Mouse (Mus musculus) right cerebral cortex, postnatal 4 days (tissue): ENCODE measurements around the gene Gm3558.
"Not testable (repeated sequence)": the region's sequence is repeated elsewhere in the genome, so short reads cannot be mapped to it uniquely, and the experiment has no call there.

ENCODE experiments used
- DNase-seq: peaks from one replicate; pipeline ENCODE4 v3.0.0-alpha.2; 2022

The Gm3558 gene

DNA sequence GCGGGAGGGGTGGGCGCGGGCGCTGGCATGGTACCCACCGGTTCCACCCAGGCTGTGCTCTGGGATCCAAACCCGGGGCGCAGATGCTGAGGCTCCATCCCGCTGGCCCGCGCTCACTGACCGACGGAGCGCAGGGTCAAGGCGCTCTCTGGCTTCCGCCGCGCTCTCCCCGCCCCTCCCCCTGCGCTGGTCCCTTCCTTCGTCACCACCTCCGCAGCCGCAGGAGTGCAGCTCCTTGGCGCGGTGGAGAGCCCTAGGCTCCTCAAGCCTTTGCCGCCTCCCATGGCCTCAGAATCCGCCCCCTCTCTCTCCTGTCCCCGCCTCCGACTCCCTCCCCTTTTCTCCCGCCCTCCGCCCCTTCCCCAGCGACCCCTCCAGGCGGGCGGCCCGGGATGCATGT lies at the start of gene Gm3558:
Gene Gm3558, minus strand, starts transcription at position 185 of the 400 bp plus-strand sequence.
- peak; percentile 1 for DNase-seq

DNA sequence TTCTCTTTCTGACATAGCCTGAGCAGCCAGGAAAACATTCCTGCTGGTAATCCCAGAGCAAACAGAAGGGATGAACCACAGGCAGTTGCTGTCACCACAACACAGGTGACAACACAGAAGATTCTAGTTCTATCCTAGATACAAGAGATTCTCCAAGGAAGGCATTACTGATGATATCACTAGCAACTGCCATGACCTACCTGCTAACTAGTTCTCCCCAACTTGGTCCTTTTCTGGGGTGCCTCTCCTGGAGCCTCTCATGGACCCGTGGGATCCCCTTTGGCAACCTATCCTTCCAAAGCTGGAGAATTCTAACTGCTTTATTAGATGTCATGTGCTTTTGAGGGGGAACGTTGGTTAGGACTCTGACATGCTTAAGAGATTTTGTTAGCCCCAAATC lies 27.1 kb upstream of the Gm3558 start, which contains the start of gene Gm10338:
Gene Gm10338, minus strand, starts transcription at position 101 of the 400 bp plus-strand sequence.
- DNase-seq = not testable (repeated sequence)

DNA sequence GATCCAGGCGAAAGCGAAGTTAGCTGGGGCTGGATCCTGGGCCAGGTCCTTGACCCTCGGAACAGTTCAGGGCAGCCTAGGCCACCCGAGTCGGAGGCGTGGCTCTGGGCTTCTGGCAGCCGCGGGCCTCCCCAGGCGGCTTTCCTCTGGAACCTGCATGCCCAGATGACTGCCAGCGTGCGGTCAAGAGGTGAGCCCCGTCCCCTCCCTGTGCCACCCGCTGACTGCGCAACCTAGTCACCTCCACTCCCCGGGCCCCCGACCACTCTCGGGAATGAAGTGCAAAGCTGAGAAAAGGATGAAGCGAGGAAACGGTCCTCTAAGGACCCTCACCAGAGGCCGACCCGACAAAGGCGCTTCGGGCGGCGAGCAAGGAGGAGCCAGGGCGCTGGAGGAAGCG lies 476 bp downstream of the Gm3558 start:
- DNase-seq = peak; percentile 4

- peak; percentile 2 for DNase-seq
These were observed 1.1 kb downstream of the Gm3558 start for GRCm38 (mm10) chr14:7567266-7567665.
